Mouse (Mus musculus): ENCODE measurements around the gene Fat4.

- no peak for TF ChIP-seq CTCF (IDR thresholded peaks at IDR 0.05; ENCODE audit: borderline replicate concordance, insufficient read depth, low read length)
- TF ChIP-seq POLR2A (IDR thresholded peaks at IDR 0.05; ENCODE audit: low read depth, low read length): no peak
These were observed 51.4 kb downstream of the Fat4 start for GRCm38 (mm10) chr3:38938136-38938535.
